Mouse (Mus musculus) kidney, adult 2 months (tissue): Measurements from ENCODE around the gene Arl8a.

ENCODE experiments used
- CTCF ChIP-seq: fragments of 200-500 bp; conservative IDR thresholded peaks from 2 replicates; pipeline ENCODE4 v1.5.1; 2011; ENCODE audit warnings: low read depth, mild to moderate bottlenecking, control low read depth, low read length, moderate library complexity, mixed read lengths; ENCODE audit not compliant: insufficient read depth, insufficient read length
- POLR2A ChIP-seq: fragments of 200-500 bp; IDR thresholded peaks from one replicate; pipeline ENCODE4 v1.6.1; 2011; ENCODE audit warnings: low read depth, low read length, control low read depth

DNA sequence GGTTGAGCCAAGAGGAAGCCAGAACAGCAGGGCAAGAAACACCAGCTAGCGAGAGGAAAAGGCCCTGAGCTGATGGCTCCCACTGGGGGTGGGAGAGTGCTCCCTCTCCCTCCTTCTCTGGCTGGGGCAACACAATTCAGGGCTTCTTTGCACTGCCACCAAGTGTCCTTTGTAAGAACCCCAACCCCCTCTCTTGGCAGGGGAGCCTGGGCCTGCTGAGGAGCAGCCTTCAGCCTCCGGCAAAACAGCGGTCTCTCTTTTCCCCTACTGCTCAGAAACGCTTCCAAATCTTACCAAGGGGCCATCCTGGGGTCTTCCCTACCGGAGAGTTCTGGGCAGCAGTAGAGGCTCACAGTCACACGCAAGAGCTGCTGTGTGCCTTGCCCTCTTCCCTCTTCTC, 16.1 kb downstream of the Arl8a start:
- TF ChIP-seq CTCF (no peak), POLR2A (no peak)
